ENCODE assay signal across 13 mouse cellular contexts in the genomic region with DNA sequence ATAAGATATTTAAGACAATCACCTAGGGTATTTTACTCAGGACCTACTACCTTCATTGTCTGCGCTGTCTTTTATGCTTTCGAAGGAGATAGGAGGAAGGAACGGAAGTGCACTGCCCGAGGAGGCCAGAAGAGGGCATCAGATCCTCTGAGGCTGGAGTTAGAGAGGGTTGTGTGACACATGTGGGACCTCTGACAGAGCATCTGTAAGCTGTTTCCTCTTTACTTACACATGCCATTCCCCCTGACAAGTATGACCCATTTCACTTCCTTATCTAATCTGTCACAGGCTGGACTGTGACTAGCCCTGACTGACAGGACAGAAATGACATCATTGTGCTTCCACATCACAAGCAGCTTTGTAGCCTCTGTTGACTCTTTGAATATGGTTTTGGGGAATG.
DNase-seq lines count a peak whose midpoint lies in the region; ATAC-seq and TF ChIP-seq lines count a peak whose summit lies in the region.
"Had no signal": no experiment of that assay in that cellular context is flagged by ENCODE, and none has a peak within 500 bp of the region (broad histone marks: within the 10 kb centered on the region; RNA-seq: fewer than 3 reads in every experiment).

No protein-coding gene starts in this region.

- no peak overlapping the region for H3K9ac ChIP-seq in heart, embryonic 15.5 days
- H3K9ac ChIP-seq in liver, adult 2 months (ENCODE audit: low read depth, low read length): no peak overlapping the region
- H3K9ac ChIP-seq: neural tube, embryonic 15.5 days had no signal

- H3K79me2 ChIP-seq in liver, adult 2 months (ENCODE audit: control insufficient read depth, insufficient read depth, low read length): no peaks in the 10 kb centered on the region

- ATAC-seq in heart, embryonic 15.5 days (replicated peaks; ENCODE audit: insufficient number of reproducible peaks, insufficient read depth, low FRiP score, low read depth): 0 out of 2 replicates have a peak, but pooled peaks have one; percentile 50
- peak; percentile 76 for ATAC-seq in G1E (ENCODE audit: extremely low read depth, insufficient number of reproducible peaks, low FRiP score, poor library complexity, severe bottlenecking)

- TF ChIP-seq POLR2A in liver, adult 2 months (IDR thresholded peaks at IDR 0.05; ENCODE audit: extremely low read depth, insufficient read depth, low read length): no peak

- no peaks in the 10 kb centered on the region for H3K36me3 ChIP-seq in heart, embryonic 15.5 days
- H3K36me3 ChIP-seq in G1E (replicated peaks): no peaks in the 10 kb centered on the region
- no peaks in the 10 kb centered on the region for H3K36me3 ChIP-seq in liver, adult 2 months (ENCODE audit: control insufficient read depth, insufficient read depth, low read length)
- H3K36me3 ChIP-seq: forebrain, embryonic 10.5 days; neural tube, embryonic 15.5 days had no signal

- no peak for DNase-seq in heart, adult 8-10 months (ENCODE audit: low spot score)
- peak; percentile 72 for DNase-seq in 416B (ENCODE audit: low read depth)
- DNase-seq in G1E (ENCODE audit: low spot score): peak; percentile 66
- peak; percentile 5 for DNase-seq in liver, adult 2 months (ENCODE audit: extremely low read depth, low read depth, low spot score)
- no peak for DNase-seq in right cerebral cortex, postnatal 36 days (ENCODE audit: low spot score in 2 of 2)
- no peak for DNase-seq in left cerebral cortex, adult 9 months (ENCODE audit: low spot score in 2 of 2)
- DNase-seq in urinary bladder, adult 18-20 months (ENCODE audit: low spot score in 2 of 2): no peak
- DNase-seq: embryo, embryonic 11 days; thymus, postnatal 14 days had no signal

- no peak overlapping the region for H3K4me3 ChIP-seq in heart, embryonic 15.5 days
- no peak overlapping the region; the same call in 1 of the 2 replicates for H3K4me3 ChIP-seq in G1E (ENCODE audit: low read depth, low read length)
- H3K4me3 ChIP-seq in liver, adult 2 months (ENCODE audit: insufficient read depth, low read depth, low read length): no peak overlapping the region
- H3K4me3 ChIP-seq: forebrain, embryonic 10.5 days; neural tube, embryonic 15.5 days had no signal

- WGBS in heart, embryonic 15.5 days: 81% methylated on average over 4 of the region's 4 CpGs
- 91% methylated on average over 4 of the region's 4 CpGs for WGBS in liver, adult 2 months

- H3K4me2 ChIP-seq in heart, embryonic 15.5 days: no peak overlapping the region
- H3K4me2 ChIP-seq: neural tube, embryonic 15.5 days had no signal

- H3K27ac ChIP-seq in heart, embryonic 15.5 days: no peak overlapping the region
- H3K27ac ChIP-seq in liver, adult 2 months (replicated peaks; ENCODE audit: insufficient read depth, low read depth, low read length): no peak overlapping the region
- H3K27ac ChIP-seq: forebrain, embryonic 10.5 days; macrophage; neural tube, embryonic 15.5 days had no signal

- H3K27me3 ChIP-seq in heart, embryonic 15.5 days: no peaks in the 10 kb centered on the region
- H3K27me3 ChIP-seq in G1E (ENCODE audit: insufficient read depth, low read length): no peaks in the 10 kb centered on the region
- no peaks in the 10 kb centered on the region; the same call in 1 of the 2 replicates for H3K27me3 ChIP-seq in liver, adult 2 months (ENCODE audit: control insufficient read depth, insufficient read depth, low read length)
- H3K27me3 ChIP-seq: neural tube, embryonic 15.5 days had no signal

- H3K4me1 ChIP-seq in heart, embryonic 15.5 days (replicated peaks): peaks cover 16% of the 10 kb centered on the region
- H3K4me1 ChIP-seq in G1E (ENCODE audit: insufficient read depth, low read depth, low read length): peaks cover 73% of the 10 kb centered on the region
- no peaks in the 10 kb centered on the region for H3K4me1 ChIP-seq in liver, adult 2 months (ENCODE audit: control insufficient read depth, insufficient read depth, low read length)
- H3K4me1 ChIP-seq: neural tube, embryonic 15.5 days had no signal

- no peaks in the 10 kb centered on the region for H3K9me3 ChIP-seq in heart, embryonic 15.5 days (replicated peaks)
- H3K9me3 ChIP-seq in G1E (replicated peaks): no peaks in the 10 kb centered on the region
- H3K9me3 ChIP-seq: forebrain, embryonic 10.5 days; neural tube, embryonic 15.5 days had no signal

- peak; percentile 61 for TF ChIP-seq CTCF in G1E (IDR thresholded peaks at IDR 0.05; ENCODE audit: low read depth, low read length)
- peak; percentile 36; the same call in 1 of the 2 replicates for TF ChIP-seq CTCF in liver, adult 2 months (IDR thresholded peaks at IDR 0.05; ENCODE audit: low read depth, low read length)

Comparison
In these comparisons a context has a peak if more than half of its experiments do, and no peak if none do; other contexts are left out.
1. DNase-seq: peak in 416B (single experiment), G1E (single experiment) and liver, adult 2 months (single experiment); none in heart, adult 8-10 months (single experiment), right cerebral cortex, postnatal 36 days (0 of 2), left cerebral cortex, adult 9 months (0 of 2) and urinary bladder, adult 18-20 months (0 of 2).